Mouse (Mus musculus) ovary, postnatal 10 days (tissue): ENCODE measurements at regions not wholly inside any gene's neighbourhood (a gene's known extent, or its start where the extent isn't known, plus 50 kb on each side); places are given as distances from the start of the nearest gene placed in this dataset.
"Not testable (repeated sequence)": the region's sequence is repeated elsewhere in the genome, so short reads cannot be mapped to it uniquely, and the experiment has no call there.

Source experiments
- DNase-seq: peaks from one replicate; pipeline ENCODE4 v3.0.0; 2022; ENCODE audit warnings: low spot score

DNA sequence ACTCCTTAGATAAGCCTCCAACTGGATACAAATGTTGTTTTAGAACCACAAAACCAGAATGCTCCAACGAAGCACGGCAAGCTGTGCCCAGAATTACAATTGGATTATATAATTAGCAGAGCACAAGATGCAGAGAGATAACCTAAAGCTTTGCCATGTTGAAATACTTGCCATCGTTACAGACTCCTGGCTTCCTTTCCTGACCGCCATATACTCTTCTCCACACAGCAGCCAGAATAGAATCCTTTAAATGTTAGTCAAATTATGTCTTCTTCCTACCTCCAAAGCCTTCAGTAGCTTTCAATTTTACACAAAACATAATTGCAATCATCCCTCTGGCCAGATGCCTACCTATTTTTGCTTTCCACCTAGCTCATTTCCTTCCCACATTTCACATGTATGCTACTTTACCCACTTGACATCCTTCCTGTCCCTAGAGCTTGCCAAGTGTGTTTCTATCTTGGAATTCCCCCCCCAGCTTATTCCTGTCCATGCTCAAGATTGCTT lies 52.8 kb upstream of the G2e3 start:
- DNase-seq, result no peak

DNA sequence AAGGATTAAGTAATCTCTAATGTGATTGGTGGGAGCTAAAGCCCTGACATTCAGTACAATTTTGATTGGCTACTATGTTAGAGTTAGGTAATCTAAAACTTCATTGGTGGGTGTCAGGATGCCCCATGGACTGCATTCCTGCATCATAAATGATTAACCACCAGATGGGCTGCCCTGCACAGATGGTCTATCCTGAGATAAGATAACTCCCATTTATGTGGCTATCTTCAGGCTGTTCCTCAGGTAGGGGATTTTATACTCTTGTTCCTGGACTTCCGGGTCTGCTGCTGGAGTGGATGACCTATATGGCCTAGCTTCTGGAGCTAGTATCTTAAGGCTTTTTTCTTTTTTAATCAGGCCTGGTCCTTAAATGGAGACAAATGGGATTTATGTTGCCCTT lies 69.5 kb upstream of the G2e3 start:
- DNase-seq, result no peak

DNA sequence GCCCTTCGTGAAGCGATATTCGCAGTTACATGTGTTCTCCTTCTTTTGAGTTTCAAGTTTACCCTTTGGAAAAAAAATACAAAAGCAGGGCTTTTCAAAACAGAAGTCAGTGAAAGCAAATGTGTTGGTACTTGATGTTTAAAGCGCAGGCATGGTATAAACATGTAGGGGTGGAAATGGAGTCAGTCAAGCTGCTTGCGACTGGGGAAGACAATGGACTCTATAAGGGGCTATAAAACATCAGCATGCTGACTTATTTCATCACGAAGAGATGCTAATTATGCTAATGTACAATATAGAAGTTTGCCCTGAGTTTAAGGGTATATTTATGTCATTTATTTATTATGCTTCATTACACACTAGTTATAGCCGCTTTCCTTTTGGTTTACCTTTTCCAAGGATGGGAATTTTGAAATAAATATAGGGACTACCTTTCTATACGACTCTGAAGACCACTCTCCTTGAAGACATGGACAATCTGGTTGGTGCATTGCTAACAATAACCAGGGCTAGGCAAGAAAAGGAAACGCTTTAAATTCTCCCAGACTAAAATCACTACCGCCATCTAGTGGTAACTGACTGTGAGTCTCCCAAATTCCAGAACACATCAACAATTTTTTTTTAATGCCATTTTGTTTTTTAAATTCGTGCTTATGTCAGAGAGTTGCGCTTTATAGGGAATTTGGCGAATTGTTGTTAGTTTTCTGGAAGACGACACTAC lies 71.9 kb upstream of the G2e3 start:
- DNase-seq, result no peak

DNA sequence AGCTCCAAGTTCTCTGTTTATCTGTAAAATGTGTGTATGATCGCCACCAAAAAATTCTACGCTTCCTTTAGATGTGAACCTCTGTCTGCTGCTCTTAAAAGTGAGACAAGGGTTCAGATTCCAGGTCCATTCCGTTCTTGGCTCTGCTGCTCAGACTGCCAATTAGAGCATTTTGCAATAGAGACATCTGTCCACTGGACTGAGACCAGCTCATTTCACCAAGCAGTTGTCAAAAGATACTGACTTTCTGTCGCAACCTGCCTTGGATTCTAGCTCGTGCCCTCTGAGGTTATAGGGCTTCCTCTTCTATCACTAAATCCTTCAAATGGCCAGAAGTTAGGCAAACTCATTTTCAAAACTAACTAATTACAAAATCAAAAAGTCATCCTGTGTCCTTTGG lies 74.4 kb upstream of the G2e3 start:
- DNase-seq, result no peak

DNA sequence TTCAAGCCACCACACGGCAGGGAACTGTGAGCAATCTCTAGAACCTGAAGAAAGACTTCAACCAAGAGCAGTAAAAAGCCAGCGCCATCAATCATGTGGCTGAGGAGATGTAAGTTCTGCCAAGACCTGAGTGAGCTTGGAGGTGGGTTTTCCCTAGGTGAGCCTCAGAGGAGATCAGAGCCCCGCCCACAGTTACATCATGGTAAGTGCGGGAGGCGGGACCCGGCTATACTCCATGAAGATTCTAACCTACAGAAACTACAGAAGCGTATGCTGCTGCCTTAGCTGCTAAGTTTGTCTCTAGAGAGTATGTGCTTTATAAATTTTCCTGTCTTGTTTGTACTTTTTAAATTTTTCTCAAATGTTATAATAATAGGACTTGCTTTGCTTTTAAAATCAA lies 105.0 kb upstream of the G2e3 start:
- DNase-seq, result no peak

DNA sequence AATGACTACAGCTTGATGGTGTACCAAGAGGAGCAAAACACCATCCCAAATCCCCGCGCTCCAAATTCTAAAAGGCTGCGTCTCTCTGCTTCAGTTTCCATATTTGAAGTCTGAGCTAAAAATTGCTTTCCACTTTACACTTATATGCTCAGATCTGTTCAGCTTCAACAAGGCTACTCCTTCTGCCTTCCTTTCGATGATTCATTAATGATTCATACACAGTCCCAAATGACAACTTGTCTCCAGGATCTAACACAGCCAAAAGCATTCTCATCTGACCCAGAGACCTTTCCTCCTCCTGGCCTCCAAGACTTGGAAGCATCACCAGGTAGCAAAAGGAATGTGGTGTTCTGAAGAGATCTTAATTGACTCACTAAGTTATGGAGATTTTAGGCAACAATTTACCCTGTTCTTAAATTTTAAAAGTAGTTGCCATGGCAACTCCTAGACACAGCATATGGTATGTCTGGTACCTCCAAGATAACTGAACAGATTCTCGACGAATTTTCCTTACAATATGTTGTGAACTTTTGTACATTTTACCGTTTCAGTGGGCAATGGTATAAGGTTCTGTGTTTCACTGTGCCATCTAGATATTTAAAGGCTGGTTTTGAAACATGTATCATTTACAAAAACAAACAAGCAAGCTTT lies 106.6 kb upstream of the G2e3 start:
- DNase-seq, result no peak

DNA sequence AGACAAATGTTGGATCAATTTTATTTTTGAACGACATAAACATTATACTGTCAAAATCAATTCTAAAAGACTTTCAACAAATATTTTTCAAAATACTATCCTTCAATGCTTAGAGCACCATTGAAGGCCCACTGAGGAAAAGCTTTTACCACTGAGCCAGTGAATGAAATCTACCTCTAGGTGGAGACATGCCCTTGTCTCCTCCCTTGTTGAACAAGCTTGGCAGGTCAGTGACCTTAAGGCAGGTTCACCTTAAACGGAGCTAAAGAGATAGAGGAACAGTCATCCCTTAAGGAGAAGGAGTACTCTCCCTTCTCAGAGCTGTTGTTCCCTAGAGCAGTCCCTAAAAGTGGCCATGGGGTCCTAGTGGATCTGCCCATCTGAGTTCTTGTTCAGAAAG lies 136.2 kb upstream of the G2e3 start:
- no peak for DNase-seq

DNA sequence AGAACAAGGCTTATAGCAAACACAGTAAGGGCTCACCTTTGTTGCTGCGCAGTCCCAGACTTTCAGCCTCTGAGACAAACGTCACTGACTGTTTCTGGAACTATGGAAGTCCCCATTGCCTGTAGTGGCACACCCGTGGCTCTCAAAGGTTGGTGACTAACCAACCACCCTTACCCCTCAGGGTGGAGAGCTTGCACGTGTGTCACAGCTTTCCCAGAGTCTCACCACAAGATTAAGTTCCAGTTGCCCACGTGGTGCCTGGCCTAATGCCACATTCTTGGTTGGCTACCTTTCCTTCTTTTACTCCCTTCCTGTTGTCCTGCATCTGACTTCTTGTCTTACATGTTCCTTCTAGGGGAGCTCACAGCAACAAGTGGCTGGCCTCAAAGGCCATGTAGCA lies 151.6 kb upstream of the G2e3 start:
- DNase-seq, result no peak

DNA sequence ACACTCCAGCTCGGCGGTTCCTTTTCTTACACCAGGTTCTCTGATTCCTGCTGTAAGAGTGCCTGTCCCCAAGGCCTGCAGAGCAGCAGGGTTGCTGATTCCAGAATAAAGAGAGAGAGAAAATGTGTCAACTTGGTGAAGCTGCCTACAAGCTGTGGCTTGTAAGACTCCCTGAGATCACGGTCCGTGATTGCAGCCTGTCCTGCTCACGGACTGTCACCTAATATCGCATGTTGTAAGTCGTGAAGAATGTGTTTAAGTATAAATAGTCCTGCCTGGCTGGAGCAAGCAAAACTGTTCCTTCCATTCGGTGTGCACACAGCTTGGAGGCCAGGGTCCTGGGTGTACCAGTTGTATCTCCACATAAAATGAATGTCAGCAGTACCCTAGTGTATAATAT lies 152.7 kb upstream of the G2e3 start:
- no peak for DNase-seq

DNA sequence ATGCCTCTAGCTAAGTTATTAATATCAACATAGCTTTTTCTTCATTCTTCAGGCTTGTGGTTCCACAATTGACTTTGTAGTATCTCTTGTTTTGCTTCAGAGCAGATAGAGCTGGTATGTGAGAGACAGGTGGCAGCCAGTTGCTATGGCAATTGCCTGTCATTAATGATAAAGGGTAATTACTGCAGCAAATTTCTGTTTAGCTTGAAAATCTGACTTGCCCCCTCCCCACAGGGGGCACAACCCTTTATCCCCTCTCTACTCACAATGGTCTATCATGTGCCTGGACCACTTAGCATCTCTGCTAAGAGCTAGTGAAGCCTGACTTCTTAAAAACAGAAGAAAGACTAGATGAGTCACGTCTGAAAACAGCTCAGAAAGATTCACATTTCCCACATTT lies 157.1 kb upstream of the G2e3 start:
- DNase-seq, result no peak

DNA sequence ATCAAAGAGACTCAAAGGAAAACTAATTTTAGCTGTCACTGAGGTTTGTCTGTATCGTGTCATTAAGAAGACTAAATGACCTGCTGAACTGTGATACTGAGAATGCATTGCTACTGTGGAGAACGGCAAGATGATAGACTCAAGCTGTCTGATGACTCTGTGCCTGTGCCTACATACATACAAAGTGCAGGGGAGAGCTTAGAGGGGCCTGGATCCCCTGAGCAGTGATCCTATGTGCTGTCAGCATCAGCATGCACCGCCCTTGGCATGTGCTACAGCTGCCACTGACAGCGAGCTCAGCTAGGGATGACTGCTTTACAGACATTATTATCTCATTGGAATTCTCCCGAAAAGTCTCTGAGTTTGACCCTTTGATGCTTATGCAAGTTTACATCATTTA lies 157.7 kb upstream of the G2e3 start:
- DNase-seq, result no peak

DNA sequence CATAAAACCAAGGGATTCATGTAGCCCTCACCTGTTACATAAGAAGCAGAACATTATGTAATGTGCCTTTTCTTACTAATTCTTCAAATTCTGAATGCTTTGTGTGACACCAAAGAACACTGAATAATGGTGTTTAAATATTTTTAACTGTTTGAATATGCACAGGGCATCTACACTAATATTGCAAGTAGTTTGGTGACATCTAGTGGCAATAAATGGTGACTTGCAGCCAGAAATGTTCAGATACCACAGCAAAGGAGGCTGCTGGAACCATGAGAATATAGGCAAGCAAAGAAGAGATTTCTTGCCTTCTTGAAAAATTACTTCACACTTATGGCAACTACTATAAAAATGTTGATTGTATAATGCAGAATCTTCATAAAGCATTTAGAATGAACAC lies 159.6 kb upstream of the G2e3 start:
- DNase-seq, result no peak

DNA sequence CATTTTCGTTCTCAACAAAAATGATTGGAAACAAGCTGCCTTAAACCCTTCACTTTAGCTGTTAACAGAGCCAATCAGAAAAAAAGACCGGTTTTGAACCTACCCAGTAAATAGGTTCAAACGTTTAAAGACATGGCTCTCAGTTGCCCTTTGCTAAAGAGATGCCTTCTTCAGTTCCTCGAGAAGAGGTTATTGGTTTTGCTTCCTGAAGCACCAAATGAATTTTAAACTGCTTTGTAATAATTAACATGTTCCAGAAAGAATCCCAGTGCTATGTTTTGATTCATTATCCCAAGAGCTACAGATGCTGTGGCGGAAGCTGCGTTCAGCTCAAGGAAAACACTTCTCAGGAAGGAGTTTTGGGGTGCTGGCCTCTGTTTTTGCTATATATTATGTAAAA lies 160.1 kb upstream of the G2e3 start:
- no peak for DNase-seq

DNA sequence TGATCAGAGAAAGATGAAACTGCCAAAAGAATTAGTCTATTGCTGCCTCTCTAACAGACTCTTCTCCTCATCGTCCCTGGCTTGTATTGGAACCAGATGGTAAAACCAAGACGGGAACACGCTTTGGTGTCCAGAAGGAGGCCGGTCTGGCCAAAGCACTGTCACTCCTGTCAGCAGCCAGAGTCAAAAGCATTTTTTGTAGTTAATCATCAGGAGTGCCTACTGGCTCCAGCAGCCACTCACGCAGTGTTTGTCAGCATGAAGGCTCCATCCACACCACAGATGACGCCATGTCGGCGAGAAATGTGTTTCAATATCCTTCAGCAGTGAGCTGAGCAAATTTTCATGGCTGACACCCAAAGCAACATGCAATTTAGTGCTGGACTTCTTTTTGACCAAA lies 162.1 kb upstream of the G2e3 start:
- DNase-seq, result no peak

DNA sequence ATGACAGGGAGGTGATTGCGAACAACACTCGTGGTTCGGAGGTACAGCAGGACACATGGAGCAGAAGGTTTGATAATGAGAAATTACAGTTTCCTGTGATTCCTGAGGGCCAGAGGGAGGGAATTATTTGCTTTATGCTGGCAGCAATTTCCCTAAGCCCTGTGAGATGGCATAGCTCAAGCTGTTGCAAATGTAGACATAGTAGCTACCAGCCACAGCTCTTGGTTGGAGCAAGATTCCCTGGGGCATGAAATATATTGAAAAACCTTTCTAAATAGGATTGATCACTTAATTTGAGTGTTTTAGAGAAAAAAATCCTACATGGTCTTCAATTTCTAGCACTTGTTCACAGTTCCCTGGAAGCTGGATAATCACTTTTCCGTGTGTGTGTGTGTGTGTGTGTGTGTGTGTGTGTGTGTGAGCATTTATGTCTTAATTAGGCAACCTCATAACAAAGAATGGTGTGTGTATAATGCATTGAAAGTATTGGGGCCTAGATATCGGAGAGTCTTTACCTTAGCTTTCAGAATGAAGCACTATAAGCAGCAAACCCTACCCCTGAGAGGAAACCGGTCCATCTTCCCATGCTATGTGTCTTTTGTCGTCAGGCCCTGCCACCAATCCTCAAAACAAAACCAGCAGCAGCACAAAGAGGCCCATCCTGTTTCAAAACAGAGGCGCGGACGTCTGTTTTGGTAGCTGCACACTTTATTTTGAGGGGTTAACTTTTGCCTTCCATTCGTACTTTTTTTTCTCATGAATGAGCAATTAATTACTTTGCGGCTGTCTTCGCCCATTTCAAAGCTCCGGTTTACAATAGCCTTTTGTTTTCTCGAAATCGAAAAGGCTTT lies 172.7 kb upstream of the G2e3 start:
- DNase-seq, result no peak

DNA sequence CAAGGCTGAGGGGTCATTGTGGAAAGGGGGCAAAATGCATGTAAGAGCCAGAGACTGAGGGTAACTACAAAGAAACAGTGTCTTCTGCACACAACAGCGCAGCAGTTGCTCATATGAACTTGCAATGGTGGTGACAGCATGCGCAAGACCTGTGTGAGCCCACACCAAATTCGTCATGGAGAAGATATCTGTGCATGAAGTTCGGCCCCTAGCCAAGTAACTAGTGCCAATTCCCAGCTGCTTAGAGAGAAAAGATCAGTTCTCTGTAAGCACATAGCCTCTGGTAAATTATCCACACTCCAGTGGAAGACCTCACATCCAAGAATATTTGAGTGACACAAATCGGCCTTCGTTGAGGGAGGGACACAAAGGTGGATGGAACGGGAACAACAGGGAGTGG lies 182.7 kb upstream of the G2e3 start:
- DNase-seq, result no peak

DNA sequence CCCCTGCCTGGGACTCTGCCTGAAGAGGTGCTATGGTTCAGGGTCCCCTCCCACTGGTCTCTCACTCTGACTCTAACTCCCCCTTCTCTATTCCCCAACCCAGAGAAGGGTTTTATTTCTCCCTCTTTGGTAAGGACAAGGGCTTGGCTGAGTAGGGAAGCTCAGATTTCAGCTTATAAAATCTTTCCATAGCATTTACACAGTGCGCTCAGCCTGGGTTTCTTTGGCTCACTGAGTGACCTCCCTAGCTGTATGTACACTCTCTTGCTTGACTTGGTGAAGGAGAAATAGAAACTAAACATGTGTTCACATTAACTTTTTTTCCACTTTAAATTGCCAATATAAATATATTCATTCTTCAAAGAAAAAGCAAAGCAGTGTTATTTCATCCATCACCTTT lies 186.9 kb upstream of the G2e3 start:
- DNase-seq, result no peak

DNA sequence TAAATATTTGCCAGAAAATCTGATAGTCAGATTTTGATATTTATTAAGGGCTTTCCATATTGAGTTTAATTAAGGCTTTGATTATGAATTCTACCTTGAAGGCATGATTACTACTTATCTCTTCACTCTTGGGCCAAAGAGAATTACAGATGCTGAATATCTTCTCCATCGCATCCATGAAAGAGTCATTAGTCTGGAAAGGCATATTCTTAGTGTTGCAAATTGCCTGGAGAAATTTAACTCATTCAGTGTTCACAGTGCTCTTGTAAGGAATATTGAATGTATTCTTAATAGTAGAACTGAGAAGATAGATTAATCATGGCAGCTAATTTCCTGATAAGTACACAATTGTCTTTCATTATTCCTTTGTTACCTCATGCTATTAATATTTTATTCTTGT lies 187.7 kb upstream of the G2e3 start:
- no peak for DNase-seq

DNA sequence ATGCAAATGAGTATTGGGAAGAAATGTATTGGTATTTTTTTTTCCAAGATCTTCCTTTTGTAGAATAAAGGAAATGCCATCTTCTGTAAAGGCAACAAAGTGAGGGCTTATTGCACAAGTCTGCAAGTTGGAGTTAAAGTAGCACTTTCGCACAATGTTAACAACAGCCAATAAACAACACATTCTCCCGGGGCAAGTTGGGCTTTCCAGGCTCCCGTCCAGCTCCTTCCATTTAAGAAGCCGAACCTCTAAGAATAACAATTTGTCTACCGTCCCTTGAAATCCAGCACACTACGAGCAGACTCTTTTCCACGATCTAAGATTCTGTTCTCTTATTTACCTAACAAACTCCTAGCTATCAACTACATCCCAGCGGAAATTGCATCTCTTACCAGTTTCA lies 199.9 kb upstream of the G2e3 start:
- DNase-seq, result no peak

DNA sequence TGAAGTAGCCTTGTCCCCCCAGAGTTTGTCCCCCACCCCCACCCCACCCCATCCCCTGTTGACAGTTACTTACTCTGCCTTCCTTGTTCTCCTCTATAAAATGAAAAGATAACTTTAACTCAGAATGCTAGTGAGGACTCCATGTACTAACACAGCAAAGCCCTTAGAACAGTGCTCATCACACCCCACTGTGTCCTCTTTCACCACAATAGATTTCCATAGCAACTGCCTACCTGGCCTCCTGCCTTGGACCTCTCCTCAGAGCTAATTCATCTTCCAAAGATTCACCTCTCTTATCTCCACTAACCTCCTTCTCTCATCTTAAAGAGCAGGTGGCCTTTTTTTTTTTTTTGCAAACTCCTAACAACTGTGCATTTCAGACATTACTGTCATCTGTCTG lies 204.0 kb upstream of the G2e3 start:
- DNase-seq, result no peak

DNA sequence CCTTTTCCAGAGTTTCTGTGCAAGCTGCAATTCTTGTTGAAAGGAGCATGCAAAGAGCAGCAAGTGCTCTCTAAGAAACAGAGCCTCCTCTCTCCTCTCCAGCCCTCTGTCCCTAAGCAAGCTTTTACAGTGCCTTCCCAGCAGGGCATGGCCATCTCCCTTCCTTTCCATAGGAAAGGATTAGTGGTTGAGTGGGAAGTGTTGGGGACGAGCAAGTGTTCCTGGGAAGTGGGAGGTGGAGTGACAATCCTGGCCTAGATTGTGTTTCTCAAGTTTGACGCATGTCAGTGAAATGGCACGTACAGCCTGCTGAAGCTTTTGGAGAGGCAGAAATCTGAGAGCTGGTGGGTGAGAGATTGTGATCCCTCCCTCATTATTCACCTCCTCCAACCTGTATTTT lies 204.7 kb upstream of the G2e3 start:
- DNase-seq, result no peak

DNA sequence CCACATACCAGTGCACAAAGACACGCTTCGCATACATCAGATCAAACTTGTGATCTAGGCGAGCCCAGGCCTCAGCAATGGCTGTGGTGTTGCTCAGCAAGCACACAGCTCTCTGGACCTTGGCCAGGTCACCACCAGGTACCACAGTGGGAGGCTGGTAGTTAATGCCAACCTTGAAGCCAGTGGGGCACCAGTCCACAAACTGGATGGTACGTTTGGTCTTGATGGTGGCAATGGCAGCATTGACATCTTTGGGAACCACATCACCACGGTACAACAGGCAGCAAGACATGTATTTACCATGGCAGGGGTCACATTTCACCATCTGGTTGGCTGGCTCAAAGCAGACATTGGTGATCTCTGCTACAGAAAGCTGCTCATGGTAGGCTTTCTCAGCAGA lies 214.2 kb upstream of the G2e3 start:
- not testable (repeated sequence) for DNase-seq

DNA sequence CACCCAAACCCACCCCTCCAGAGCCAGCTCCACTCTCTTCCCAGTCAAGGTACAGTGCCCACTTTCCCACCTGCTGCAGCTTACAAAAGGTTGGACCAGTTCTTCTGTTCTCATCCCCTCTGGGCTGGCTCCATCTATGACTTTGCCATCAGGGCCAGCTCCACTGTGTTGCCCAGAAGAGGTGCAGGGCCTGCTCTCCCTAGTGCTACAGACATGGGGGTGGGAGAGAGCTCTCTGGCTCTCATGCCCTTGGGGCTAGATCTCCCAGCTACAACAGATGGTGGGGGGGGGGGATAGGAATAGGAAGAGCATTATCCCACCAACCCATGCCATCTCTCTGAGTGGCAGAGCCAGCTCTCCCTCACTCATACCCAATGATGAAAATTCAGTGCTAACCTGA lies 219.6 kb upstream of the G2e3 start:
- DNase-seq, result no peak
